Mouse (Mus musculus) left cerebral cortex, adult 2 months (tissue): ENCODE measurements at regions not wholly inside any gene's neighbourhood (a gene's known extent, or its start where the extent isn't known, plus 50 kb on each side); places are given as distances from the start of the nearest gene placed in this dataset.

ENCODE experiments used
- DNase-seq, 2 experiments: peaks; one replicate each; pipeline ENCODE4 v3.0.0; 2021 to 2022; ENCODE audit warnings: low spot score in 2 of 2, mixed read lengths in 1 of 2; ENCODE audit errors: extremely low spot score in 1 of 2
- H3K27ac ChIP-seq: fragments of 200-600 bp; 2 replicates; pipeline ENCODE4 v1.8.1; 2022
- H3K4me3 ChIP-seq: fragments of 200-600 bp; 2 replicates; pipeline ENCODE4 v1.8.1; 2022
- CTCF ChIP-seq: fragments of 200-600 bp; IDR thresholded peaks from 2 replicates; pipeline ENCODE4 v1.8.1; 2022; ENCODE audit warnings: antibody characterized with exemption, mild to moderate bottlenecking, moderate library complexity
- intact Hi-C: fragments of 180-260 bp; cut with DNase I; formaldehyde crosslinking; loops from one replicate; pipeline ENCODE4 v1.15.1; 2025

DNA sequence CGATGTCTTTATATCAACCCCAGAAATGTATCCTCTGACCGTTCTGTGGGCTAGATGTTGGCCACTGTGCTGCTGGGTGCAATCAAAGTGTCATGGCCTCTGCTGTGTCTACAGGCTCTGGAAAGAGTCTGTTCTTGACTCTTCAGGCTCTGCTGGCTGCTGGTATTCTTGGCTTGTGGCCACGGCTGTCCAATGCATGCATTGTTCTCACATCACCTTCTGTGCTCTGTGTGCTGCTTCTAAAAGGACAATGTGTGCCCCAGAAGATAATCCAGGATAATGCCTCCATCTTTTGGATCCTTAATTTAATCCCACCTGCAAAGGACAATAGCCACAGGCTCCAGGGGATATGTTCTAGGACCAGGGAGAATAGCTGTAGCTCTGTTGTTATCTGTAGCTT, 77.5 kb upstream of the Dapl1 start:
- peak overlapping the region; percentile 78 for H3K27ac ChIP-seq
- intact Hi-C loops, result no loop called here
- H3K4me3 ChIP-seq, result no peak overlapping the region
- no peak for DNase-seq
- no peak for TF ChIP-seq CTCF

DNA sequence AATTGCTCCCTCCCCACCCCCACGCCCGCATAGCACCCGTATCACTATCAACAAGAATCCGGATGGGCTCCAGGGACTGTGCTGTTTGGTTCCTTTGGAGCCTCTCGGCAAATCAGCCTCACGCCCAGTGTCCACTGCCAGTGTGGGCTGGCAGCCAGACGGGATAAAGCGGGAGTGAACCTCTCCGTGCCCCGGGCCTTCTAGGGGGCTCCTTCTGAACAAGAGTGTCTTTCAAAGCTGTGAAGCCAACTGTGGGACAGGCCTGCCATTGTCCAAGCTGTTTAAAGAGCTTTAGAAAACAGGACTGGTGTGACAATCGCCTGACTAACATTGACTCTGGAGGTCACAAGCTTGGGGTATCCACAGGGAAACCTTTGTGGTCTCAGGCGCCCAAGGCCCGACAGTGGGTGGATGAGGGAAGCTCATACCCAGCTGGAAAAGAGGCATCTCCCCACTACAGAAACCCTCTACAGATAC, 76.9 kb upstream of the Dapl1 start:
- TF ChIP-seq CTCF, result no peak
- intact Hi-C loops, result no loop called here
- H3K27ac ChIP-seq, result peak overlapping the region; percentile 78

DNA sequence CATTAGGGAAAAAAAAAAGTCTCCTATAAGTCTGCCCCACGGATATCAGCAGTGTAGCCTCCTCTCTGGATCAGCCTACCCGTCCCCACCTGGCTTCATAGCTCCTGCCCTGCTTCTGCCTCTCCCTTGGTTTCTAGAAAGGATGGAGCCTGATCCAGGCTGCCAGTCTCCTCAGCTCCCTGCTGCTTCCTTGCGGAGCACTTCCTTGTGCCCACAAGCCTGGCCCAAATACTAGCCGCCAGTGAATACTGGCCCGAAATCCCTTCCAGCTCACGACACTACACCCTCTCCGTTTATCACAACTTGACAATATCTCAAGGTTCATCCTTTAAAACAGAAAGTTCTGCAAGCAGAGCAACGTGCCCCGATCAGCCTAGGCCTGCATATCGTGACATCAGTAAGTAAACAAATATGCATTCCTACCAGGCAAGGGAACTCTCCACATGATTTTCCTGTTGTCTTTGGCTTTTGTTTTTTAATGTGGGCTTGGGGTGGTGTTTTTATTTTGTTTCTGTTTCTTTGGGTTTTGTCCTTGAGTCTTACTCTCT, 76.3 kb upstream of the Dapl1 start:
- no peak for DNase-seq
- intact Hi-C loops, result no loop called here
- Histone ChIP-seq H3K27ac (peak overlapping the region; percentile 78), H3K4me3 (no peak overlapping the region)
- no peak for TF ChIP-seq CTCF

More for the DNA sequence above, 76.9 kb upstream of the Dapl1 start:
- no peak overlapping the region for H3K4me3 ChIP-seq
- peak; percentile 26 to 60 for DNase-seq

GRCm38 (mm10) chr2:59414612-59415011, 69.8 kb upstream of the Dapl1 start:
- no peak for DNase-seq
- TF ChIP-seq CTCF, result no peak
- intact Hi-C loops, result no loop called here
- Histone ChIP-seq H3K27ac (no peak overlapping the region), H3K4me3 (no peak overlapping the region)

GRCm38 (mm10) chr2:59416491-59417195, 67.8 kb upstream of the Dapl1 start:
- intact Hi-C loops, result no loop called here
- no peak for DNase-seq
- no peak for TF ChIP-seq CTCF
- Histone ChIP-seq H3K4me3 (no peak overlapping the region), H3K27ac (peak overlapping the region; percentile 45)

DNA sequence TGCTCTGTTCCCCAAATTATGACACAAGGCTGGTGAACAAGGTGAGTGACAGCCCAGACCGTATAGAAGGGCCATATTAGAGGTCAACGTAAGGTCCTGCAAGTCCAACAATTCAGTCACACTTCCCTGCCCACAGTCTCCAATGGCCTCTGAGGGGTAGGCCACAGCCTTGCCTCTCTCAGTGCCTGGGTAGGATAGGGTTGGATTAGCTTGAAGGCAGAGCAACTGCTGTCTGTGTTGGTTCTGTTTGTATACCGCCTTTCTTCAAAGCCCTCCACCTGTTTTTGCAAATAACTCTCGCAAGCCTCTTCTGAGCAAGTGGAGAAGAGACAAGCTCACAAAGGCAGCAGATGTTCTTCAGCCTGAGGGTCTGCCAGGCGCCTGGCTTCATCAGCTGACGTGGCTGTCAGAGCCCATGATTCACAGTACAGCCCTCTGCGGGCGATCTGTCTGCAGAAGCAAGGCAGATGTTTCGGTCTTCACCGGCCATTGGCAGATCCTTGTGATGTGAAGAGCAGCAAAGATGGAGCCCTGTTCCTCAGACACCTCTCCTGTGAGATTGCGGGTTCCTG, 67.0 kb upstream of the Dapl1 start:
- intact Hi-C loops, result no loop called here
- DNase-seq, result no peak
- Histone ChIP-seq H3K27ac (peak overlapping the region; percentile 21; the same call in 1 of the 2 replicates), H3K4me3 (no peak overlapping the region)
- TF ChIP-seq CTCF, result no peak

DNA sequence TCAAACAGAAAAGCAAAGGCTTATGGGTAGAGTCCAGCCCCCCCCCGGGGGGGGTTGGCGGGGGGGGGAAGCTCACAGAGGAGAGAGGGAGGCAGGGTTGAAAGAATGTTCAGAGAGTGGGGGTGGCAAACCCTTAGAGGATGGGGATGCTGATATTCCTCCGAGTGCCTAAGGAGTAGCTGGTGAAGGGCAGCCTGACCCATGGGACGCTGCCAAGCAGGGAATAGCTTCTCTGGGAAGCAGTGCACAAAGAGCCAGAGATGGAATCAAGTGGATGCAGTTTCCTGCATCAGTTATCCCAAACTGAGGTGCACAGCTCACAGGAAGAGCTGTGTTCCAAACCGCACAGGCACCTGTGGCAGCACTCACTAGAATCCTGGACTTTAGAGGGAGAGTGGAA, 64.0 kb upstream of the Dapl1 start:
- H3K27ac ChIP-seq, result no peak overlapping the region
- no peak for TF ChIP-seq CTCF
- H3K4me3 ChIP-seq, result no peak overlapping the region
- no peak for DNase-seq
- intact Hi-C loops, result loop anchor here (5.0 kb wide), 3 partner anchors 258 to 738 kb away; partner anchors contain the start of genes Ccdc148 and Pkp4

- intact Hi-C loops, result loop anchor here (5.0 kb wide), 3 partner anchors 260 to 740 kb away; partner anchors contain the start of genes Ccdc148 and Pkp4
- Histone ChIP-seq H3K4me3 (no peak overlapping the region), H3K27ac (no peak overlapping the region)
- DNase-seq, result no peak
- no peak for TF ChIP-seq CTCF
Measured at GRCm38 (mm10) chr2:59422291-59423242, 61.9 kb upstream of the Dapl1 start.

DNA sequence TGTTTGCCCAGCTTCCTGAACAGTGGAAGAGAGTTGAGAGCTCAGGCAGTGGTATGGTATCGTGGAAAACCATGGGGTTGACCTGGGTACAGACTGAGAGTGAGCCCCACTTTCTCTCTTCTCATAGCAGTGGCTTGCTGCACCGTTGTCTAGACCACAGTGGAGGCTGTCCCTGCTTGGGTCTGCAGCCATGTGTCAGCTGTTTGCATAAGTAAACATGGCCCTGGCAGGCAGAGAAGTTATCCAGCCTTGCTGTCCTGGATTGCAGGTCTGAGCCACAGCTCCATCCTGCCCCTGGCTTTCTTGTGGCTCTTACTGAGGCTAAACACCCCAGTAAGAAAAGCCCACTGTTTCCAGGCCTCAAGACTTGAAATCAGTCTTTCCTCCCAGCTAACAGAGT, 60.2 kb upstream of the Dapl1 start:
- intact Hi-C loops, result loop anchor here (5.0 kb wide), 3 partner anchors 262 to 742 kb away; partner anchors contain the start of genes Ccdc148 and Pkp4
- TF ChIP-seq CTCF, result no peak

GRCm38 (mm10) chr2:59424729-59425128, 59.7 kb upstream of the Dapl1 start:
- Histone ChIP-seq H3K27ac (no peak overlapping the region), H3K4me3 (no peak overlapping the region)
- TF ChIP-seq CTCF, result peak; percentile 67
- intact Hi-C loops, result loop anchor here (5.0 kb wide), 3 partner anchors 262 to 742 kb away; partner anchors contain the start of genes Ccdc148 and Pkp4
- DNase-seq, result peak; percentile 22 to 49

More for the DNA sequence above, 60.2 kb upstream of the Dapl1 start:
- Histone ChIP-seq H3K27ac (no peak overlapping the region), H3K4me3 (no peak overlapping the region)
- DNase-seq, result no peak

DNA sequence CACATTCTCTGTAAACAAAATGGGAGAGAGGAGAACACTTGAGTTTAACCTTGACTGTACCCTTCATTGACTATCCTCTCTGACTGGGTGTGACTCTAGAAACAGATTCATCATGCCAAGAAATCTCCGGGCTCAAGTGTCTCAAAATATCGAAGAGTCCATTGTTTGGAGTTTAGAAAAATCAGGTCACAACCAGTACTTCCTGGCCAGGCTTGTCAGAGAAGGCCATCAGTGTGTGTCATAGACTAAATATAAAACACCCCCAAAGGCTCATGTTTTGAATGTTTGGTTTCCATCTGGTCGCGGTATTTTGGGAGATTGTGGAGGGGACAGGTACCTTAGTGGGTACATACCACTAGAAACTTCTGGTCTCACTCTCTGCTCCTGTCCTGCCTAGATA, 58.6 kb upstream of the Dapl1 start:
- Histone ChIP-seq H3K4me3 (no peak overlapping the region), H3K27ac (no peak overlapping the region)
- intact Hi-C loops, result no loop called here
- TF ChIP-seq CTCF, result no peak
- DNase-seq, result no peak
